Mouse (Mus musculus): Measurements from ENCODE around the gene Iqschfp. TPM values are rescaled to one million over a fixed set of nuclear protein-coding genes. Genes with fewer than 3 reads are reported as not detected.

Gene Iqschfp
- total RNA-seq, 2 experiments from 2014 or later = not detected

DNA sequence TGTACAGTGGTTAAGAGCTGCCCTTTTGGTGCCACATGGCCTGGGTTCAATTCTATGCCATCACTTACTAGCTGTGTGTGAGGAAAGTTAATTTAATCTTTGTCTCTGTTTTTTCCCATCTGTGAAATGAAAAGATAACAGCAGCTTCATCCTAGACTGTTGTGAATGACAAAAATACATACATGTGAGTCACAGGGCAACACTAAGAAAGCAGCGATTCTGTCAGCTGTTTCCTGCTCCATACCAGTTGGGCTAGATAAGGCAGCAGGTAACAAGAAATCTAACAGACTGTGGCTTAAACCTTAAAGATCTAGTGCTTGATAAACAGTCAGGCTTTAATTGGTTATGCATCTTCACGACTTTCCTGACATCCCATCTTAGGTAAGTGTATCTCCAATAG, 297.1 kb downstream of the Iqschfp start:
- intact Hi-C loops (cut with DNase I) = no loop called here

GRCm38 (mm10) chr3:68196933-68197332, 304.9 kb downstream of the Iqschfp start:
- intact Hi-C loops (cut with DNase I) = no loop called here
- no peak for DNase-seq

More for the DNA sequence above, 297.1 kb downstream of the Iqschfp start:
- DNase-seq = no peak

GRCm38 (mm10) chr3:68201214-68201613, 309.2 kb downstream of the Iqschfp start:
- DNase-seq = no peak
- intact Hi-C loops (cut with DNase I) = no loop called here

- intact Hi-C loops (cut with DNase I) = no loop called here
- no peak for DNase-seq
These were observed 310.3 kb downstream of the Iqschfp start for GRCm38 (mm10) chr3:68202162-68202902.

DNA sequence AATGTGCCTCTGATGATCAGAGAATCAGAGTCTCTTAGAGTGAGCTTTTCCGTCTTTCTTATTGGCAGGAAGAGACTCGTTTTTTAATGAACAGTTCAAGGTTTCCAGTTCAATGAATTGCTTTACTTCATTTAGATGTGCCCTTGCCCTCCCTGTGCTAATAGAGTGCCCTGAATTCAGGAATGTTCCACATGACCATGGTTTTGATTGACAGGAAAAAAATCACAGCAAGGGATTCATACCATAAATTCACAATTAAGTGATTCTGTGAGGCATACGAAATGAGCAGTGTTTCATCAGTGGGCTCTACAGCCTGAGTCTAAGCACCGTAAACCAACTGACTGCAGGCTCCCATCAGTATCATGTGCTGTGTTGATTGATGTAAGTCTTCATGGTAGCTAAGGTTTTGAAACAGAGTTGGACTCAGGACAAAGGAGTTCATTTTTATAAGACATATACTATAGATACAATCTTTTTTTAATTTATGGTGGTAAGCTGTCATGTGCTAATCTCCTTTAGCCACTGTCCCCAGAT, 312.0 kb downstream of the Iqschfp start:
- intact Hi-C loops (cut with DNase I) = no loop called here
- DNase-seq = no peak

DNA sequence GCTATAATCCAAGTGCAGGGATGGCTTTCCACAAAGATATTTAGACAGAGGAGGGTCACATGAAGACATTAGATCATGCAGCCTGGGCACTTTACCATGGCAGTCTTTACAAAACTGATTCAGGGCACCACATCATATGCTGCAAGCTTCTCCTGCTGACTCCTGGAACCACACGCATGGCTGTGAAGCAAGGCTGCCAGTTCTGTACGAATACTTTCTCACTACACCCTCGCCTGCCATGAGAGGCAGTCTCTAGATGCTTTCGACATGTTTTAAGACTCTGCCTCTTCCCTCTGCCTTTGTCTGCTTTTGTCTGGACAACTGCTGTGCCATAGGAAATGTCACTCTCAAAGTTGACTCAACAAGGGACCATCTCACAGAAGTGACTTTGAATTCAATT, 318.4 kb downstream of the Iqschfp start:
- intact Hi-C loops (cut with DNase I) = no loop called here
- DNase-seq = no peak

- DNase-seq = no peak
- intact Hi-C loops (cut with DNase I) = no loop called here
These were observed 329.4 kb downstream of the Iqschfp start for GRCm38 (mm10) chr3:68221452-68221851.

DNA sequence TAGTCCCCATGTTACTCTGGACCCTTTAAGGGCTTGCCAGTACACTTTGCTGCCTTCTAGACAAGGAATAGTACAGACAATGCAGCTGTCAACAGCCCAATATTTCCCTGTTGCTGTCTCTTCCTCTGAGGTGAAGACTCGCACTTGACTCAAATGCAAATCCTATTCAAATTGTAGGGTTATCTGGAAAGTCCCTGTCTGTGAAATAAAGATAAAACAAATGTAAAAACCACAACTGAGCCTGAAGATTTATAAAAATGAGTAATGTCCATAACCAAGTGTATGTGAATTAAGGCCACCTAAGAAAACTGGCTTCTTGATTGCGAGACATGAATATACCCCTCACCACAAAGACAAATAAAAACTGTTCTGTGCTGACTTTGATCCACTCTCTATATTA, 347.9 kb downstream of the Iqschfp start:
- no peak for DNase-seq
- intact Hi-C loops (cut with DNase I) = no loop called here

- no peak for DNase-seq
- intact Hi-C loops (cut with DNase I) = no loop called here
These were observed 351.2 kb downstream of the Iqschfp start for GRCm38 (mm10) chr3:68243239-68243638.

- intact Hi-C loops (cut with DNase I) = no loop called here
- DNase-seq = no peak
These were observed 354.1 kb downstream of the Iqschfp start for GRCm38 (mm10) chr3:68246154-68246553.

DNA sequence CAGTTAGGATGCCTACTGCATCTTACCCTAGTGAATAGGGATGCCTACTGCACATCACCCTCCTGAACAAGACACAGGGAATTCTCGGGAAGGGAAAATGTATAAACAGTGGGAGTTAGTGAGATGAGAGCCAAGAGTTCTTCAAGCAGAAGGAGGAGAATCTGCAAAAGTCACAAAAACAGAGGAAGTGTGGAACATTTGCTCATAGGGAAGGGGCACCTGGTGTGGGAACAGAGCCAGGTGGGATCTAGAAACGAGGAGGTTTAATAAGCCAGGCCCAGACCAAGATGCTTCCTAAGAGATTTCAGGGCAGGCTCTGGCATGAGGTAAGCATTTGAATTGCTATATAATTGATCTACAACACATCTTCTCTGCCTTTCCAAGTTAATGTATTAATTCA, 358.6 kb downstream of the Iqschfp start:
- no peak for DNase-seq
- intact Hi-C loops (cut with DNase I) = no loop called here

- no peak for DNase-seq
- intact Hi-C loops (cut with DNase I) = no loop called here
These were observed 360.3 kb downstream of the Iqschfp start for GRCm38 (mm10) chr3:68252335-68252734.

- no peak for DNase-seq
- intact Hi-C loops (cut with DNase I) = no loop called here
These were observed 370.3 kb downstream of the Iqschfp start for GRCm38 (mm10) chr3:68262304-68262703.

DNA sequence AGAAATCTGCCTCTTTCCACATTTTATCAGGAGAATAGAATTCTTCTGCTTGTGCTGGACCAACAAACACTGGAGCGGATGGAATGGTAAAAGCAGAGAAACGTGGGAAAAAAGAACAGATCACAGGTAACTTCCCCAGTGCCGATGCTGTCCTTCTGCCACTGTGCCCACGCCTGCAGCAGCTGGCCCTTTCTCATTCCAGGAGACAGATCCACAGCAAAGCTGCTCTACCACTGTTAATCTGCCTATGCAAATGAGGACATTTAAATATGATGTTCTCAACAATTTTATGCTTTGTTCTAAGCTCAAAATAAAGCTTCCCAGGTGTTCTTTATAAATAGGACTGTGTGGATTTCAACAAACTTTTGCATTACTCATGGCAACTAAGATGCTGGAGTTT, 375.9 kb downstream of the Iqschfp start:
- intact Hi-C loops (cut with DNase I) = no loop called here
- DNase-seq = no peak

DNA sequence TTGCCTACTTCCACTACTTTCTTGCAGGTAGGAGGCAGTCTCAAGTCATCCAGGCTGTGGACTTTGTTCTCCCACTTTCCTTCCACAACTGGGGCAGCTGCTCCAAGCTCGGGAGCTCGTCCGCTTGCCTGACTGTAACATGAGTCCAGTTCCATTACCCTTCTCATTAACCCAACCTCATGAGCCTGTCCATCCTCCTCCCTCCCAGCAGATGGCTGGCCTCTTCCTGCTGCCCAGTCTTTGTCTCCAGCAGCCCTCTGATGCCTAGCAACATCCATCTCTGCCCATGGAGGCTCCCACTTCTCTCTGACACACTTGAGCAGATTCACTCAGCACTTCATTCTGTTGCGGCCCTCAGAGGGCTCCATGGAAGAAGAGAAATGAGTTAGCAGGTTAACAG, 377.2 kb downstream of the Iqschfp start:
- intact Hi-C loops (cut with DNase I) = no loop called here
- no peak for DNase-seq

DNA sequence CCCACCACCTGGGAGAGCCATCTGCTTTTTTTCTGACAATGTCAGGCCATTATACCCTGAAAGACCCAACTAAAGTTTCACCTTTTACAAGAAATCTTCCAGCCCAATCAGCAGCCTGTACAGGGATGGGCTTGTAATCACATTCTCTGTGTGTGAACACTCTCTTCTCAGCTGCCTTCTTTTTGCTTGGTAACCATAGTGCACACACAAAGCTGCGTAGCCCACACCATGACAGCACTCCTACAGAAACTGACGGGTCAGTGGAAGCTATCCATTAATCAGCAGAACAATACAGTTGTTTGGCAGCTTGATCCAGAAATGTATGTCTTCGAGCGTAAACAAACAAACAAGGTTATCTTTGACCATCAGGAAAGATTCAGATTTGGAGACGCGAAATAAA, 378.2 kb downstream of the Iqschfp start:
- intact Hi-C loops (cut with DNase I) = loop anchor here (10.0 kb wide), 1 partner anchor 275 kb away; no protein-coding TSS in a partner anchor
- no peak for DNase-seq

- intact Hi-C loops (cut with DNase I) = loop anchor here (10.0 kb wide), 1 partner anchor 273 kb away; no protein-coding TSS in a partner anchor
- DNase-seq = no peak
These were observed 379.4 kb downstream of the Iqschfp start for GRCm38 (mm10) chr3:68271457-68271856.

- intact Hi-C loops (cut with DNase I) = loop anchor here (10.0 kb wide), 1 partner anchor 273 kb away; no protein-coding TSS in a partner anchor
- DNase-seq = no peak
These were observed 379.8 kb downstream of the Iqschfp start for GRCm38 (mm10) chr3:68271881-68272280.

DNA sequence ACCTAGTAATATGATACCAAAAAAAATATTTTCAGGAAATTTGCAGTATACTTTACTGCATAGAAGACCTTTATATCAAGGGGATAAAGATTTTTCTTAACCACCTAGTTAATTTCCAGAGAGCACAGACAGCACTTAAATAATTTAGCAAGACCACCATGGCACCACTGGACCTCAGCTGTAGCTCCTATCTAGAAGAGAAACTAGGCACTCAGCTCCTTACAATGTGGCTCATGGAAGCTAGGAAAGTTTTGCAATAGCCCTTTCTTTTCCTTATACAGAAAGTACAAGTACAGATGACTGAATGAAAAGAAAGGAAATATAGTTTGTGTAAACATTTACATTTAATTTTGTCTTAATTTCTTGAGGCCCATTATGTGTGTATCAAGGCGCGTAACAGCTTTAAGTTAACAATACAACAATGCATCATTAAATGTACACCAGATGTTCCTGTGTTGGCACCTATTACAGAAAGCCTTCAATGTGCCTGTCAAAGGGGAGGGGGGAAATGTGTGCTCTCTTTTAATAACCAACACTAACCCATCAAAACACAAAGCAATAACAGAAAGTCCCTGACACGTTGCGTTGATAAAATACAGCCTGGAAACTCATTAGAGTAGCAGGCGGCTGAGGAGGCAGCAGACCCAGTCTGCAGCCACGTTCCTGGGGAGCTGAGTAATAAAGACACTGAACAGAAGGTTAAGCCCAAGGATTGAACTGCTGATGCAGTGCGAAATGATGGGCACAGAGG, 391.0 kb downstream of the Iqschfp start:
- DNase-seq = no peak
- intact Hi-C loops (cut with DNase I) = no loop called here

- intact Hi-C loops (cut with DNase I) = no loop called here
- DNase-seq = no peak
These were observed 391.6 kb downstream of the Iqschfp start for GRCm38 (mm10) chr3:68283595-68283991.

DNA sequence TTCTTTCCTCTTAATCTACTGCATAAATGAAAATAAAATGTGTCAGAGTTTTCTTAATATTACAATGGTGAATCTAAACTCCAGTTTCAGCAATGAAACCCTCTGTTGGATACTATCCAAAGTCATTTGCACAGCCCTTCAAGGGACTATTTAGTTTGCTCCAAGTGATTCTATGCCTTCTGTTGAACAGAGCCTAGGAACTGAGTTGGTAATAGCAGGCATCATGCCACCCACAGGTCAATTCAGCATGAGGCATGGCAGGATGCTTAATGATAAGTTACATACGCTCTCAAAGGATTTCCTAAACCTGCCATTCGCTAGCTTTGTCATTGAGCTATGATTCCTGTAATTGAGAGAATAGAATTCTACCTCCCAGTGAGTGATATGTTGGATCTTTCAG, 392.5 kb downstream of the Iqschfp start:
- intact Hi-C loops (cut with DNase I) = no loop called here
- no peak for DNase-seq

DNA sequence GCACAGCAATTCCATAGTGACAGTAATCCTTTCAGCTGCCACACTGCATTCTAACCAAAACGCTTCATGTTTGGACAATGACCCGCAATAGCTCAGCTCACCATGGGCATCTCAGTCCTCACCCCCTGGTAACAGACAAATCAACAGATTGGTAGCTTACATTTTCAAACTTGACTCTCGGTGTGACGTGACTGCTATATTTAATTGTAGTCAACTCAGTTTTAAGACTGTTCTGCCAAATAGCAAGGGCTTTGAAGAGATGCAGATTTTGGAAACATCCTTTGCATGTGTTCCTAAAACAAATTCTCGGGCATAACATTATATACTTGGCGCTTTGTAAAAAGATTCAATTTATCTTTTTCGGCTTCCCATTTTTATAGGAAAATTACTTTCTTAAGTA, 404.7 kb downstream of the Iqschfp start:
- DNase-seq = no peak
- intact Hi-C loops (cut with DNase I) = no loop called here

Measured in heart, postnatal 10 days (tissue).